Mouse (Mus musculus): ENCODE measurements around the gene Tmem167b. TPM values are rescaled to one million over a fixed set of nuclear protein-coding genes. Genes with fewer than 3 reads are reported as not detected.

Gene Tmem167b
- total RNA-seq, 2 experiments from 2014 or later: 43.2 to 44.7 TPM

DNA sequence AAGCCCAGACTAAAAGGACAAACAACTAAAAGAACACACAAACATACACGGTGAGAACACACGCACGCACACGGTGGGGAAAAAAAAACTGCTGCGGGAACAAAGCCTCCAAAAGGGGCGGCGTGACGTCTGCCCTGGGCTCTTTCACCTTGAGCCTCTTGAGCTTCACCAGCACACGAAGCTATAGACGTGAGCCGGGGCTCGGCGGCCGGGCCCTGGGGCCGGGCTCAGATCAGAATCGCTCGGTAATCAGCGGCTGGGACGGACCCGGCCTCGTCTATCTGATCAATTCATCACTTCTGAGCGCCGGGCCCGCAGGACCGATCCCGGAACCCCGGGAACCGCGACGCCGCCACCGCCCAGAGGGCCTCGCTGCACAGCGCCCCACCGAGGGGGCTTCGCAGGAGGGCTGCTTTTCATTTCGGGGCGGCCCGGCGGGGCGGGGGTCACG lies 8.1 kb downstream of the Tmem167b start:
- DNase-seq (ENCODE audit: low spot score in 2 of 2): no peak
- intact Hi-C loops (cut with DNase I): loop anchor here (2.0 kb wide), 1 partner anchor 17 kb away; the partner anchor contains the start of gene 5330417C22Rik

- intact Hi-C loops (cut with DNase I): no loop called here
- no peak for DNase-seq (ENCODE audit: low spot score in 2 of 2)
These were observed 20.0 kb downstream of the Tmem167b start for GRCm38 (mm10) chr3:108542299-108542698.

DNA sequence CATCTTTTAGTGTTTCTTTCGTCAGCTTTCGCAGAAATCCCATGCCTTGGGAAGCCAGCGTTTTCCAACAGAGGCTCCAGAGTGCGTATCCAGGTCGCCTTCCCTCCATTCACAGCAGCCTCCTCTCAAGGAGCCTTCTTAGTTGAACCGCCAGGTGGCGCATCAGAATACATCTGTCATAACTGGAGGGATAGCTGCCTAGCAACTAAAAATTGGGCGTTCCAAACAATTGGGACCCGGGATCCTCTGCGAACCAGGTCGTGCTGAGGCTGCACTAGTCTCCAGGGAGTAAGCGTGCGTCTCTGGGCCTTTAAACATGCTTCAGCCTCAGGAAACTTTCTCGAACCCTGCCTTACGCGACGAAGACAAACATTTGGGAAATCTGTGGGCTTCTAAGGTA lies 25.0 kb downstream of the Tmem167b start:
- intact Hi-C loops (cut with DNase I): loop anchor here (2.0 kb wide), 2 partner anchors 17 to 25 kb away; partner anchors contain the start of gene Tmem167b
- peak; percentile 88 to 90 for DNase-seq (ENCODE audit: low spot score in 2 of 2)

DNA sequence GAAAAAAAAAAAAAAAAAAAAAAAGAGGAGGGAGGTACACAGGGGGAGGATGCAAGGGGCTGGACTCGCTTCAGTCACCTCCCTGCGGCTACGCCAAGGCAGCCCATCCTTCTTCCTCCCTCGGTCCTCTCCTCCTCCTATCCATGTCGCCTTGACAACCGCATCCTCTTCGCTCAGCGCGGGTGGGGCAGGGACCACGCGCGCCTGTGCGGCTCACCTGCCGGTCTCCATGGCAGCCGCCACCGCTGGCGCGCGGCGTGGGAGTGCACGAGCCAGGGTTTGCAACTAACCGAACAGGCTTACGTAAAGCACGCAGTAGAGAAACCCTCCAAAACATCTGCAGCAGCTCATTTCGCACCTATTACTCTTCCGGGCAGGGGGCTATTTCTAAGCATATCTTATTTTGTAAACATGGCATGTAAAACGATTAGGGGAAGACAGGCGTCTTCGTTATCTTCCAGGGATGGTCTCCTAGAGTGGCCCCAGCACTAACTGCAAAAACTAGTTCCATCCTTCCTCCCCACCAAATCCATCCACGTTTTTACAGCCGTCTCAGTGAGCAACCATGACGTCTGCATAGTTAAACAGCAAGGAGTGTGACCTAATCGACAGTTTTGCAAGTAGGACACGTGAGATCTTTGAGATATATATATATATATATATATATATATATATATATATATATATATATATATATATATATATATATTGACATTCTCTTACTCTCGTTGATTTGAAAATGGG lies 25.6 kb downstream of the Tmem167b start, which contains the start of gene 5330417C22Rik:
5330417C22Rik (minus strand) TSS at position 20 of the 744 bp plus-strand sequence.
- intact Hi-C loops (cut with DNase I): loop anchor here (2.0 kb wide), 2 partner anchors 18 to 26 kb away; partner anchors contain the start of gene Tmem167b
- DNase-seq (ENCODE audit: low spot score in 2 of 2): peak; percentile 90 to 96

GRCm38 (mm10) chr3:108535896-108536516 lies 26.3 kb downstream of the Tmem167b start:
- peak in 1 of 2 experiments; percentile 18 for DNase-seq (ENCODE audit: low spot score in 2 of 2)

DNA sequence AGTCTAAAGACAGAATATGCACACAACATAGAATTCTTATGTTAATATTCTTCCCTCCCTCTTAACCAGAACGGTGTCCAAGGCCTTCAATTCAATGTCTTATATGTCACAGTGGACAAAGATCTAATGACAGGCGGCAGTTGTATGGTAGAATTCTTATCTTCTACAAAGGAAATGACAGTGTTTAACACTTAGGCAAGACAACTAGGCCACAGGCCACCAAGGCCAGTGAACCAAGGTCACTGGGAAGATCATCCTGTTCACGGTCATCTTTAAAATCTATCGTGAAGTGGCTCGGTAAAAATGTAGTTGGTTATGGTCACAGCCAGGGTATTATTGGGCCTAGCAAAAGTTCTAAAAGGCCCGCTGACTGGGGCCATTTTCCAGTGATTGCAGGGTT lies 28.3 kb downstream of the Tmem167b start, which contains the start of gene 1700013F07Rik:
1700013F07Rik (plus strand) TSS at position 200 of the 400 bp plus-strand sequence.
- intact Hi-C loops (cut with DNase I): no loop called here
- no peak for DNase-seq (ENCODE audit: low spot score in 2 of 2)

More at GRCm38 (mm10) chr3:108535896-108536516, 26.3 kb downstream of the Tmem167b start:
- intact Hi-C loops (cut with DNase I): loop anchor here (2.0 kb wide), 2 partner anchors 19 to 27 kb away; partner anchors contain the start of gene Tmem167b

GRCm38 (mm10) chr3:108533114-108533885 lies 29.0 kb downstream of the Tmem167b start:
- no peak for DNase-seq (ENCODE audit: low spot score in 2 of 2)
- intact Hi-C loops (cut with DNase I): no loop called here

GRCm38 (mm10) chr3:108528489-108528888 lies 33.8 kb downstream of the Tmem167b start:
- DNase-seq (ENCODE audit: low spot score in 2 of 2): no peak
- intact Hi-C loops (cut with DNase I): no loop called here

DNA sequence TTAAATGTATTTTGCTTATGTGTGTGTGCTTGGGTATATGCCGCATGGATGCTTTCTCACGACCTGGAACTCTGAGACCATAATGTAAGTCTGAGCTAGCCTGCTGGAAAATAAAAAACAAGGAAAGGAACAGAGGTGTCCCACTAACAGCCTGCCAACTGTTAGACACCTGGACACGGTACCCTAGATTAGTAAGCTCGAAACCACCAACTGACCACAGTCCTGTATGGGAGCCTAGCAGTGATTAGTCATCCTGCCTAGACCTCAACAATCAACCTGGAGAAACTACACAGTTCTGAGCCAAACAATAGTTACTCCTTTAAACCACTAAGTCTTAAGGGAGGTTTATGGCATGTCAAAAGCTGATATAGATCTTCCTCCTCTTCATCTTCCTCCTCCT lies 38.9 kb downstream of the Tmem167b start:
- no peak for DNase-seq (ENCODE audit: low spot score in 2 of 2)
- intact Hi-C loops (cut with DNase I): no loop called here

- intact Hi-C loops (cut with DNase I): no loop called here
- no peak for DNase-seq (ENCODE audit: low spot score in 2 of 2)
These were observed 44.0 kb downstream of the Tmem167b start for GRCm38 (mm10) chr3:108518276-108518675.

DNA sequence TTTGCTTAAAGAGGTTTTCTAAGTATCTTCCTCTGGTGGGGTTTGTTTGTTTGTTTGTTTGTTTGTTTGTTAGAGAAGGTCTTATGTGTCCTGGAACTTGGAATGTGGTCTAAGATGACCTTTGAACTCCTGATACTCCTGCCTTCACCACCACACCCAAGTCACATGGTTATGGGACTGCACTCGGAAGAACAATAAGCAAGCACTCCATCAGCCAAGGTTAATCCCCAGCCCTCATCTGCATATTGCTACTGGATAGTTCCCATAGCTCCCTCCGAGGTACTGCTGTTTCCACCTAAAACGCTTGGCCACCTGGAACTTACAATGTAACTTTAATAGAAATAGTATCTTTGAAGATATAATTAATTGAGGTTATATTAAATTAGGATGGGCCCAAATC lies 48.8 kb downstream of the Tmem167b start:
- DNase-seq (ENCODE audit: low spot score in 2 of 2): no peak
- intact Hi-C loops (cut with DNase I): no loop called here

GRCm38 (mm10) chr3:108510716-108511483 lies 51.4 kb downstream of the Tmem167b start:
- intact Hi-C loops (cut with DNase I): no loop called here
- DNase-seq (ENCODE audit: low spot score in 2 of 2): no peak

GRCm38 (mm10) chr3:108510156-108510555 lies 52.1 kb downstream of the Tmem167b start:
- DNase-seq (ENCODE audit: low spot score in 2 of 2): no peak
- intact Hi-C loops (cut with DNase I): no loop called here

- intact Hi-C loops (cut with DNase I): no loop called here
- DNase-seq (ENCODE audit: low spot score in 2 of 2): no peak
These were observed 53.4 kb downstream of the Tmem167b start for GRCm38 (mm10) chr3:108508745-108509474.

Small RNAs within 50 kb of the gene (microRNA-seq; reads per million reads assigned to microRNA genes)
- not detected for gene Gm22860

Other genes with a start within 250 kb of the Tmem167b start
- gene Mybphl, start 197.6 kb downstream of the Tmem167b start, total RNA-seq (2021): under 1 TPM in 1 of 2 experiments, not detected in 1; 0.25 TPM
- 10 to 100 TPM; 12.9 to 18.3 TPM for gene Psrc1, start 178.6 kb downstream of the Tmem167b start, total RNA-seq (2021)
- 100 to 1,000 TPM; 168 to 174 TPM for gene Celsr2, start 146.9 kb downstream of the Tmem167b start, total RNA-seq (2021)
- 100 to 1,000 TPM; 202 to 231 TPM for gene Sars, start 117.3 kb downstream of the Tmem167b start, total RNA-seq (2021)
- 1 to 10 TPM; 1.9 to 2.7 TPM for gene 1700013F07Rik, start 28.3 kb downstream of the Tmem167b start, total RNA-seq (2021)
- 10 to 100 TPM; 34.2 to 37.8 TPM for gene 5330417C22Rik, start 25.9 kb downstream of the Tmem167b start, total RNA-seq (2021)
- gene Taf13, start 9.2 kb upstream of the Tmem167b start, total RNA-seq (2021): 10 to 100 TPM; 24.3 to 27.1 TPM
- gene Wdr47, start 28.8 kb upstream of the Tmem167b start, total RNA-seq (2021): 100 to 1,000 TPM; 126 TPM
- gene Clcc1, start 91.4 kb upstream of the Tmem167b start, total RNA-seq (2021): 10 to 100 TPM; 29.9 to 33.1 TPM
- gene Gpsm2, start 159.8 kb upstream of the Tmem167b start, total RNA-seq (2021): 10 to 100 TPM; 12.7 to 15.3 TPM
- not detected for gene Aknad1, start 177.2 kb upstream of the Tmem167b start, total RNA-seq (2021)

Measured in left cerebral cortex, postnatal 36 days (tissue).